Mouse (Mus musculus) kidney, adult 18-20 months (tissue): ENCODE results near the gene Camsap3.

Experiments used
- DNase-seq: peaks from one replicate; pipeline ENCODE4 v3.0.0; 2021

The Camsap3 gene

DNA sequence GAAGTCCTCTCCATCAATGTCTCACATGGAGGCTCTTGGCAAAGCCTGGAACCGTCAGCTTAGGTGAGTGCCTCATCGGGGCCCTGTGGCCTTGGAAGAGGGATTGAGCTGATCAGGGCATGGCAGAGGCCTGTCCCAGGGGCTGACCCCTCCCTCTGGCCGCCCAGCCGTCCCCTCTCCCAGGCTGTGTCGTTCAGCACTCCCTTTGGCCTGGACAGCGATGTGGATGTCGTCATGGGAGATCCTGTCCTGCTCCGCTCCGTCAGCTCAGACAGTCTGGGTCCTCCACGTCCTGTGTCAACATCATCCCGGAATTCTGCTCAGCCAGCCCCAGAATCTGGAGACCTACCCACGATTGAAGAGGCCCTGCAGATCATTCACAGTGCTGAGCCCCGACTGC, 16.3 kb downstream of the Camsap3 start:
- DNase-seq: no peak

DNA sequence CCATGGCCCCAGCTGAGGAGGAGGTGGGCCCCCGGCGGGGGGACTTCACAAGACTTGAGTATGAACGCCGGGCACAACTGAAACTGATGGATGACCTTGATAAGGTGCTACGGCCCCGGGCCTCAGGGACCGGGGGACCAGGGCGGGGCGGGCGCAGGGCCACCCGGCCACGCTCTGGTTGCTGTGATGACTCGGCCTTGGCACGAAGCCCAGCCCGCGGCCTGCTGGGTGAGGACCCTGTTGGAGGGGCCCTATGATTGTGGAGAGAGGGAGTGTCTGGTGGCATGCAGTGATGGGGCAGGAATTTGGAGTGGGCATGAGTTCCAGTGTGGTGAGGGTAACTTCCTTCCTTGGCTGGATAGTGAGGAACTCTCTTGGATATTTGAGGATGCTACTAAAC, 19.5 kb downstream of the Camsap3 start:
- peak; percentile 36 for DNase-seq

DNA sequence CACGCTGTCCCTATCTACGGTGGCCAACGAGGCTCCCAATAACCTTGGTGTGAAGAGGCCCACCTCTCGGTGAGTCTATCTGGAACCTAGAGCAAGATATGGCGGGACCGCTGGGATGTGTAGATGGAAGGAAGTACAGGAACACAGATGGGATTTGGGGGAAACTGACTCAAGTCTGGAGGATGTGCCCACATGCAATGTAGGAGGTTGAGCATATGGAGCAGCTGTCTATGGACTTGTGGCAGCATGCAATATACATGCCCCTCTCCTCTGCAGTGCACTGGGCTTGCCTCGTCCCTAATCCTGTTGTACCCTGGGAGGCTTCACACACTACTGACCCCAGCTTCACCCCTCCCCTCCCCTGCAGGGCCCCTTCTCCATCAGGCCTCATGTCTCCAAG, 20.7 kb downstream of the Camsap3 start:
- no peak for DNase-seq

DNA sequence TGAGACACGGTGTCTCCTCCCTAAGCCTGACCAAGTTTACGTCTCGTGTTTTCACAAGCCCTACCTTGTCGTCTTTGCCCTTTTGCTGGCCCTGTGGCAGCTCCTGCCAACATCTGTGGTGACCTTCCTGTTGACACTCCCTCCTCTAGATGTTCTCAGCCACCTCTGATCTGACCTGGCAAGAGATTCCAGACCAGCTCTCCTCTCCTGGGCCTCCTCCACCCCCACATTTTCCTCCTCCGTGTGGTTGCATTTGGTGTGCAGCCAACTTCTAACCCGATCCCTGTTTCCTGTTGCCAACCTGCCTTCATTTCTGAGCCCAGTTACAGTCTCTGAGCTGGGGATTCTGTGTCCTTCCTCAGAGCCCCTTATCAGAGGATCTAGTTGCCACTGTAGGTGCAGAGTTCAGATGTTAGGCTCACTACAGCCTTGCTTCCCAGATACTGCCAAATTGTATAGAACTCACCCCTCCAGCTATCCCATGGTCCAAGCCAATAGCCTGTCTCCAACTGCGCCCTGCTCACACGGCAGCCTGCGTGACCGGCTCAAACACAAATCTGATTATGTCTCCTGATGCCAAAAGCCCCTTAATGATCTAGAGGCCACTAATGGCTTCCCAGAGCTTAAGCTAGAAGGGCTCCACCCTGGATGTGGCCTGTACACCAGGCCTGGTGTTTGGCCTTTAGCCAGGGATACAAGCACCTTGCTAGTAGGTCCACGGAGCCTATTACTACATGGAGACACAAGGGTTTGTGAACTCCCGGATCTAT, 22.1 kb downstream of the Camsap3 start:
- peak; percentile 62 for DNase-seq

DNA sequence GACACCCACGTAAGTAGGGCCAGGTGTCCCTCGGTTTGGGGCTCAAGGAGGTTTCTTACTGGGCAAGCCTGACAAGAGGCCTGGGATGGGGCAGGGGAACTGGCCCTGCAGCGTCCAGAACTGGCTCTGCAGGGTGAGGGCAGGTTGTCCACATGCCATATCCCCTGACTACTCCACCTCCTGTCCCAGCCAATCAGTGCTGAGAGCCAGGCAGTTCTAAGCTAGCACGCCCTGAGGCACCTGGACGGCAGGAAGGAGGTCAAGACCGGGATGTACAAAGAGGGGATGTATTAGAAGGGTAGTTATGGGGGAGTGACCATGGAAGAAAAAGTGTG, 22.7 kb downstream of the Camsap3 start:
- DNase-seq: peak; percentile 78

DNA sequence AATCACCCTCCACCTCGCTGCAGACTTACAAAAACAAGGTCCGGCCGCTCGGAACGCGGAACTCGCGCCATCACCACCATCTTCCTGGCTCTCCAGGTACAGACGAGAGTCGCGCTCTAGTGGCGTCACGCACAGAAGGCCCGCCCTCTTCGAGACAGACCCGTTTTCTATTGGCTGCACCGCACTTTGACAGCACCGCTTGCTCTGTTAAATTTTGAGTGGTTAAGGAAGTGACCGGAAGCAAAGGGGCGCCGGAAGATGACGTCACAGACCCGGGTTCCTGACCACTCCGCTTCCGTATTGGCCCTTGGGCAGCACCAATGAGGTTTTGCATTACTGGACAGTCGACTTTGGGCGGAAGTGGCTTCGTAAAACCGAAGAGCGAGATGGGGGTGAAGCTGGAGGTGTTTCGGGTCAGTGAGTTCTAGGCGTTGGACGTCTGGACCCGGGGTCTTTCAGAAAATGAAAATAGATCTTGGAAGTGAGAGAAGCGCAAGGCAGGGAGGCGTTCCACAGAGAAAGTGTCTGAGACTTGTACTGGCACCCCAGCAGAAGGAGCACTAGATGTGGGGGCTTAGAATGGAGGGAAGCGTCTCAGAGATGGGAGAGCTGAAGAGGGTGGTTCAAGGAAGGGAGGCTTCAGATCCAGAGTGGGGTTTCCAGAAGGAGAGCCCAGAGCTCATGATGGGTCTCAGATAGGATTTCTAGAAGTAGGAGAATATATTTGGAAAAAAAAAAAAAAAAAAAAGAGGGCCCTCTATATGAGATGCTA, 34.3 kb downstream of the Camsap3 start, which contains the start of the genes Xab2 and Pet100:
Gene Xab2 (minus strand): TSS at position 118 of the 772 bp plus-strand sequence.
Gene Pet100 (plus strand): TSS at position 350 of the 772 bp plus-strand sequence.
- DNase-seq: peak; percentile 98

DNA sequence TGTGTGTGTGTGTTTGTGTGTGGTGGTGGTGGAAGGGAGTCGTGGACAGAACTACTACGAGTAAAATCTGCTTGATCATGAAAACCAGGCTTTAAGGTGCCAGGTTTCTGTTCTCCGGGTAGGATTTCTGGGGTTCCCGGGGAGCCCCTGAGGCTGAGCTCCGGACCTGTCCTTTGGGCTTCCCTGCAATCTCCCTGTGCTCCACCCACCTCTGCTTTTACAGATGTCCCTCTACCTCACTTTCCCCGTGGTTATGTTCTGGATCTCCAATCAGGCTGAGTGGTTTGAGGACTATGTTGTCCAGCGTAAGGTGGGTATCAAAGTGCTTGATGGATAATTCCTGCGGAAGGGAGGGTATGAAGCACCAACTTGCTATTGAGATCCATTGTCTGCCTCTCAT, 35.0 kb downstream of the Camsap3 start:
- no peak for DNase-seq

DNA sequence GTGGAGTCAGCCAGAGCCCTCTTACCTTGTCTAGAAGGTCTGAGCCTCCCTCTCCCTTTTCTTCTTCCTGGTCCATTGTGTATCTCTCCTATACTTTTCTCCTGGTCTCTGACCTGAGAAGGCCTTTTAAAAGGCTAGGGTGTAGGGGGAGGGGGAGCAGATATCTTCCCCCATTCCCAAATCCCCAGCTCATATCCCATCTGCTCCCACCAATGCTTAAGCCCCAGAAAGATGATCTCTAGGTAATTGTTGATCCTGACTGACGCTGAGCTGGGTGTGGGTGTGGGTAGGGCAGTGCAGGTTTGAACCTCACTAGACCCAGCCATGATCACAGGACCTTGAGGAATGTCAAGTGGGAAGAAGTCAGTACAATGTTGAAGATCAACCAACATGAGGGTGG, 38.4 kb downstream of the Camsap3 start, which contains the start of gene Pcp2:
Gene Pcp2 (minus strand): TSS at position 101 of the 400 bp plus-strand sequence.
- DNase-seq: no peak

DNA sequence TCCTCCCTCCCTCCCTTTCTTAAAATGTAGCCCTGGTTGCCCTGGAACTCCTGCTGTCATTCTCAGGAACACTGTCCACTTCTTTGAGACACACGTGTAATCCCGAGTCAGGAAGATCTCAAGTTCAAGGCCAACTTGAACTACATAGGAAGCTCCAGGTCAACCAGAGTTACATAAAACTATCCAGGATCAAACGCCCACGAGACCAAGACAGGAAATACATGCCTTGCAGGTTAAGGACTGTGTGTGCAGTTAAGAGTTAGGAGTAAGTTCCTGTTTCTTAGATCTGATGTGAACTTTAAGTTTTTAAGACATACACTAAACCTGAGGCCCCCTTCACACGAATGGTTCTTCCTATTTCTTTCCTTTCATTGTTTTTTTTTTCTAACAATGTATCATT, 39.9 kb downstream of the Camsap3 start:
- no peak for DNase-seq

DNA sequence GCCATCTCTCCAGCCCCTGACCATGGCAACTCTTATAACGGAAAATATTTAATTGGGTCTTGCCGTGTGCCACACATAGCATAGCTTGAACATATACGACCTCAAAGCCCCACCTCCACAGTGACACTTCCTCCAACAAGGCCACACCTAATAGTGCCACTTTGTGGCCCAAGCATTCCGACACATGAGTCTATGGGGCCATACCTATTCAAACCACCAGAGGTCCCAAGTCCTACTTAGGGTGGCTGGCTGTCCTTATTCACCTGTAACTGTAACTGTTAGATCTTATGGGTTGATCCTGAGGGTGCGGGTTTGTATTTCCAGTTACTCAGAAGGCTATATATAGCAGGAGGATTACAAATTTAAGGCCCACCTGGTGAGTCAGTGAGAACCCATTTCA, 40.9 kb downstream of the Camsap3 start:
- peak; percentile 49 for DNase-seq

DNA sequence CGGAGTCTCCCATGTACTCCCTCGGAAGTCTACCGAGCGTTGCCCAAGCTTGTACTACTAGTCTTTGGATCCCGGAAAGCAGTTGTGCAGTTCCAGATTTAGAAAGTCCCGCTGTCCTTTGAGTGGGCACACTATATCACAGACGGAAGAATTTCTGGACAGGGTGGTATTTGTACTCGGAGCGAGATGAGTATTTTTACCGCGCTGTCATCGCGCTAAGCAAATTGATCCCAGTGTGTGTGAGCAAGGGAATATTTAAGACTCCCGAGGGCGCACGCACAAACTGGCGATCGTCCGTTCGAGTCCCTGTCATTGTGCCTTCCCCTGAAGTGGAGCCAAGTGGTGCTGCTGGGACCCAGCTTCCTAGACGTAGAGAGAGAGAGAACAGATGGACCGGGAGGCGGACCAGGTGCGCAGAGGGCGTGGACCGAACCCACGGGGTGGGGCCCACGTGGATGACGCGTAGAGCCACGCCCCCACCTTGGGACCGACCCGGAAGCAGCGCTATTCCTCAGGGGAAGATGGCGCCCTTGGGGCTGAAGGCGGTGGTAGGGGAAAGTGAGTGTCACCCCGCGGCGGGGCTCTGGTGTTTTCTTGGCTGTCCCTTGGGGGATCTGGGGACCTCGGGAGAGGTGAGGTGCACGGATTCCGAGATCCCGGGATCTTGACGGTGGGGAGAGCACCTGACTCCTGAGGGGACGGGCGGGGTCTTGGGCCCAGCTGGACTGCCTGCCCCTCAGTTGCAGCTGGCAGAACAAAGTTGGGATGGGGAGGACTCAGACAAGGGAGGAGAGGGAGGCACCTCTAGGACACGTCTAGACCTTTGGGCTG, 43.8 kb downstream of the Camsap3 start, which contains the start of gene Stxbp2:
Gene Stxbp2 (plus strand): TSS at position 309 of the 831 bp plus-strand sequence.
- peak; percentile 87 for DNase-seq

DNA sequence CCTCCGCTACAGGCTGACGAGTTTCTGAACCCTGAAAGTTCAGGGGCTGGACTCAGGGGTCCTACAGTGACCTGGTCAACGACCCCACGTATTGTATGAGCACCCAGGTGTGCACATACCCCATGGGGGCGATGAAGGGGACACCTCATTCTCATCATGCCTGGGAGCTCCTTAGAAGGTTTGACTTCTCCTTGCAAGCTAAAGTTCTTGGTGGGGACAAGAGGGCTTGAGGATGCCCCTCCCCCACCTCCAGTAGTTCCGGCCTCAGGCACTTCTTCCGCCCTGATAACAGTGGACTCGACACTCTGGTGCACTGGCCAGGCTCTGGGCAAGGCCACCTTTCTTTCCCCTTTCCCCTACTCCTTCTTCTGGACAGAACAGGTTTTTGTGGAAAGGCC, 44.4 kb downstream of the Camsap3 start:
- DNase-seq: no peak

DNA sequence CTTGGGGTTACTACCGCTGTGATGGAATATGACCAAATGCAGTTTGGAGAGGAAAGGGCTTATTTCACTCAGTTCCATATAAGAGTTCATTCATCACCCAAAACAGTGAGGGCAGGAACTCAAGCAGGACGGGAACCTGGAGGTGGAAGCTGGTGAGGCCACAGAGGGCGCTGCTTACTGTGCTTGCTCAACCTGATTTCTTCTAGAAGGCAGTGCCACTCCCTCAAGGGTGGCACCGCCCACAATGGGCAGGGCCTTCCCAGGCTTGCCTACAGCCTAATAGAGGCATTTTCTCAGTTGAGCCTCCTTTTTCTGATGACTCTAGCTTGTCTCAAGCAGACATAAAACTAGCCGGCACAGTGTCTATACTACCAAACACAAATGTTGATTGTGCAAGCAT, 58.7 kb downstream of the Camsap3 start:
- peak; percentile 60 for DNase-seq

DNA sequence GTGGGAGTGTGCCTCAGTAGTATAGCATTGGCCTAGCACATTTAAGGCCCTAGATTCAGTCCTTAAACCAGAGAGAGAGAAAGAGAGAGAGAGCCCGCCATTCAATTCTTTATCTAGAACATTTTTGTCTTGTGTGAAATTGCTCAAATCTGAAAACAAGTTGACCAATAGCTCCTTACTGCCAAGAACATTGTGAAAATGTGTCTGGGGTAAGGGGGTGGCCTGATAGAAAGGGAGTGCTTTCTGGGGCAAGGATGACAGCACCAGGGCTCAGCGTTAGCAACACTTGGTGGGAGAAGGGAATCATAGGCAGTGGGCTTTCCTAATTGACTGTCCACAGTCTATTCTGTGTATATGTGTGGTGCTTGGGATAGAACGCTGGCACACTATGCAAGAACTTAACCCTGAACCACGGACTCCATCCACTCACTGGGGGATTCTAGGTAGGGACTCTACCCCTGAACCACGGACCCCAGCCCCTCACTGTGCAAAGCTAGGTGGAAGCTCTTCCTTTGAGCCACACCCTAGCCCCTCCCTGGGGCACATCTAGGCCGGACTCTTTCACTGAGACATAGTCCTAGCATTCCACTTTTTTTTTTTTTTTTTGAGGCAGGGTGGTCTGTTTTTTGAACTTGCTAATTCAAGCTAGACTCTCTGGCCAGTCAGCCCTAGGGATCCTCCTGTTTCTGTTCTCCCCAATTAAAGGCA, 59.9 kb downstream of the Camsap3 start:
- no peak for DNase-seq

DNA sequence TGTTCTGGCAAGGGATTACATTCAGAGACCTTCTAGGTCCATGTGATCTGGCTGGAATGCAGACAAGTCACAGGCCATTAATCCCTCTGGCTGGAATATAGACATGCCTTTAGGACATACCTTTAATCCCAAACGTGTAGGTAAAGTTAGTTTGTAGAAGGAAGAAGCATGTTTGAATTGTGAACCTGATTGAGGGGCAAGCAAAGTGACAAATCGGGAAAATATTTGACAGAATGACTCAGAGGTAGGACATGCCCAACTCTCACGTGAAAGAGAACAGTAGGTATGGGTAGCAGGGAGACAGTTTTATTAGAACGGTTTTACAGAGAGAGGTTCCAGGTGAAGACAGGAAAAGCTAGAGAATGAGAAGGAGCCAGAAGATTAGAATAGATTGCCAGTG, 60.5 kb downstream of the Camsap3 start:
- DNase-seq: no peak

DNA sequence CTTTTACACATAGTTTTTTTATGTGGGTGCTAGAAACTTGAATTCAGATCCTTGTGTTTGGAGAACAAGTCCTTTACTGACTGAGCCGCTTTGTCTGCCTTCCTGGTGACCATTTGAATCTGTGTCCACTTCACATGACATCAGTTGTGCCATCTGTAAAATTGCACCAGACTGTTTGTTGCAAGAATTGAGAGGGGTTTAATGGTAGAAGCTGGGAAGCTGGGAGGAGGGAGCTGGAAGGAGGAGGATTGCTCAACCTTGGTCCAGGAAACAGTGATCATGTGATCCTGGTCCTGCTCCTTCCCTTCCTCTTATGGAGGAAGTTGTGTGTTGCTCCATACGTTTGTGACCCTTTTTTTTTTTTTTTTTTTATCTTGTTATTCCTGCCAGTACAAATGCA, 61.2 kb downstream of the Camsap3 start:
- no peak for DNase-seq

DNA sequence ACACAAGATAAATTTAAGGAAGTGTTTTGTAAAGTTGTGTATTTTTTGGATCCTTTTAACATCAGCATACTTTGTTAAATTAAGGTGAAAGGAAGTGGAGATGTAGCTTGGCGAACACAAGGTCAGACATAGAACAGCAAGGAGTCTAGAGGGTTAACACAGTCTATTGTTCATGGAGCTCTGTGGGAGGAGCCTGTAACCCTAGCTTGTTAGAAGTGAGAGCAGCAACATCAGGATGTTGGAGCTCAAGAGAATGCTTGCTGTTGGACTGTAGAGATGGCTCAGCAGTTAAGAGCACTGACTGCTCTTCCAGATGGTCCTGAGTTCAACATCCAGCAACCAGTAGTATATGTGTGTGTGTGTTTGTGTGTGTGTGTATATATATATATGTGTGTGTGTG, 61.9 kb downstream of the Camsap3 start:
- no peak for DNase-seq

DNA sequence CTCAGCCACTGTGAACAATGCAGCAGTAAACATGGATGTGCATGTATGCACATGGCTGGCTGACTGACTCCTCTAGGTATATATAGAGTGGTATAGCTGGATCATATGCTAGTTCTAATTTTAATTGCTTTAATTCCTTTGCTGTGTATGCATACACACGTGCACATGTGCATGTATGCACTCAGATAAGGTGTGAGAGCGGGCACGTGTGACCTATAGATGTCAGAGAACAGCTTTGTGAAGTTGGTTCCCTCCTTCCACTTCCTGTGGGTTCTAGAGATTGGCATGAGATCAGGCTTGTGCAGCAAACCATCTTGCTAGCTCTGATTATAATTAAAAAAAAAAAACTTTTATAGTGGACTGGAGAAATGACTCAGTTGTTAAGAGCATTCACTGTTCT, 65.8 kb downstream of the Camsap3 start:
- no peak for DNase-seq

DNA sequence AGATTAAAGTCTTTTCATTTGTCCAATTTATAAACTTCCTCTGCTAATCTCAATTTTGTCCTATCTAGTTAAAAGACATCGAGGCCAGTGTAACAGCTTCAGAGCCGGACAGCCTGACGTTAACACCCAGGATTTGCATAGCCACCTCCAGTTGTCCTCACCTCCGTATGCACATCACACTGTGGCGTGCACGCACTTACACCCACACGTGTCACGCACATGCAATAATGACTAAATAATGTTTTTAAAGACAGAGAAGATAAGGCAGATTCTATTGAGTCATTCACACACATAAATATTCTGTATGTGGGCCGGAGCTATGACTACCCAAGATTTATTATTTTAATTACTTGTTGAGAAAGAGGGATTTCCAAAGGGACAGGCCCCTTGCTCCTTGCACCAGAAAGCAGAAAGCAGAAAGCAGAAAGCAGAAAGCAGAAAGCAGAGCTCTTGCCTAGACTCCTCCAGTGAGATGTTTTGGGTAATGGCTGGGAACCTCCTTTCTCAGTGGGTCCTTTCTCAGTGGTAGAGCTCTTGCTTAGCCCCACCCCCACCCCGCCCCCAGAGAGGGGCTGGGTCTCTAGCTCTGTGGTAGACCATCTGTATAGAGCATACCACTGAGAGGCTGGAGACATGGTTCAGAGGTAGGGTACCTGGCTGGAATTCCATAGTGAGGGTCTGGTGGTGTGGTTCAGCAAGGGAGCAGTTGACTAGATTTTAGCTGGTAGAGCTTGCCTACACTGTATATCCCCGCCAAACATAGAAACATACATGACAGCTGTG, 67.8 kb downstream of the Camsap3 start:
- no peak for DNase-seq

DNA sequence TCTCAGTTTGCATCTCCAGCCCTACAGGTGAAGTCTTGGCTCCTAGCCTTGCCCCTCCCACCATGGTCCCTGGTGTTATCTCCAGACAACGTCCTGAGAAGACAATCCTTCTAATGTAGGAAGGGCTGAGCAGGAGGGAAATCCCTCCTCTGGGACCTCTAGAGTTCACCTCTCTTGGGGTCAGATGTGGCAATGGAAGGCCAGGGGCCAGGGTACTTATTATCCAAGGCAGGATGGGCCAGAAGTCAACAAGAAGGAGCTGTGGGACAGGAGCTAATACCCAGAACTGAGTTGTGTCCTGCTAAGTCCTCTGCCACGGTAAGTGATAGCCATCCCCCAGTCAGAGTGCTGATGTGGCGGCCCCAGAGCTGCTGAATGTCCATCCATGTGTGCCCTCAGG, 68.4 kb downstream of the Camsap3 start, which contains the start of gene Retn:
Gene Retn (plus strand): TSS at position 245 of the 400 bp plus-strand sequence.
- no peak for DNase-seq

DNA sequence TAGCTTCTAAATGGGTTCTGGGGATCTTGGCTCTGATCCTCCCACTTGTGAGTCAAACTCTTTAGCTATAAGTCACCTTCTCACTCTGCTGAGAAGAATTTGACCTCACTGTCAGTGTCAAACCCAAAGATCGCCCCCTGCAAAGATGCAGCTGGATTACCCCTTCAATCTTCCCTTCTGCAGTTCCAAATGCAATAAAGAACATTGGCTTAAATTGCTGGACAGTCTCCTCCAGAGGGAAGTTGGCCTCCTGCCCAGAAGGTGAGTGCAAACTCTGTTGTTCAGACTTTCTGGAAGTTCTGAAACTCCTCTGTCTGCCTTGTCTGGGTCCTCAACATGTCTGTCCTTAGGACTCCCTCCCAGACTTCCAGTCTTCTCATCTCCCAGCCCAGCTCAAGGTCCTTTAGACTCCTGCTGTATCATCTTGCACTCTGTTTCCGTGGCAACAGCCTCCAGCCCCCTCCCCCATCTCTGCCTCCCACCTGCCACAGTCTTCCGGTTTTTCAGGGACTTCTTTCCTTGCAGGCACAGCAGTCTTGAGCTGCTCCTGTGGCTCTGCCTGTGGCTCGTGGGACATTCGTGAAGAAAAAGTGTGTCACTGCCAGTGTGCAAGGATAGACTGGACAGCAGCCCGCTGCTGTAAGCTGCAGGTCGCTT, 69.8 kb downstream of the Camsap3 start:
- DNase-seq: no peak
